Mouse (Mus musculus) ES-Bruce4 (cell line): ENCODE data around the gene Trpm8.

Experiments used
- CTCF ChIP-seq: IDR thresholded peaks from one replicate; pipeline ENCODE4 v1.8.1; 2011; ENCODE audit warnings: low read depth, low read length
- POLR2A ChIP-seq: IDR thresholded peaks from one replicate; pipeline ENCODE4 v1.8.1; 2011; ENCODE audit warnings: low read length; ENCODE audit not compliant: insufficient read depth

DNA sequence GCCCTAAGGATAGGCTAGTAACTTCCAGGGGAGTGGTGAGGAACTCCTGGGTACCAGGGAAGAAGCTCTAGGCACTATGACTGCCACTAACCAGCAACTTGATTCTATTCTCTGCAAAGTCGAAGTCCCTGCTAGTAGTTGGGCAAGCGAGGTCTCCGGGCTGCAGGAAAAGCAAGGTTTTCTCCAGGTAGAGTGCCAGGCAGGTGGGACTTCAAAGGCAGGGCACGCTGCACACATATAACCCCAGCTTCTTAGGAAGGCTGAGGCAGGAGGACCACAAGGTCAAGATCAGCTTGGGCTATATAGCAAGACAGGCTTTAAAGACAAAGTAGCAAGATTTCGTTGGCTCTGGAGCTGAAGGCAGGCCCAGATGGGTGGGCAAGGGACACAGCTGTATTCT, 13.7 kb upstream of the Trpm8 start:
- TF ChIP-seq POLR2A (no peak), CTCF (no peak)
